22 mouse cellular contexts compared by ENCODE assay signal in the genomic region with DNA sequence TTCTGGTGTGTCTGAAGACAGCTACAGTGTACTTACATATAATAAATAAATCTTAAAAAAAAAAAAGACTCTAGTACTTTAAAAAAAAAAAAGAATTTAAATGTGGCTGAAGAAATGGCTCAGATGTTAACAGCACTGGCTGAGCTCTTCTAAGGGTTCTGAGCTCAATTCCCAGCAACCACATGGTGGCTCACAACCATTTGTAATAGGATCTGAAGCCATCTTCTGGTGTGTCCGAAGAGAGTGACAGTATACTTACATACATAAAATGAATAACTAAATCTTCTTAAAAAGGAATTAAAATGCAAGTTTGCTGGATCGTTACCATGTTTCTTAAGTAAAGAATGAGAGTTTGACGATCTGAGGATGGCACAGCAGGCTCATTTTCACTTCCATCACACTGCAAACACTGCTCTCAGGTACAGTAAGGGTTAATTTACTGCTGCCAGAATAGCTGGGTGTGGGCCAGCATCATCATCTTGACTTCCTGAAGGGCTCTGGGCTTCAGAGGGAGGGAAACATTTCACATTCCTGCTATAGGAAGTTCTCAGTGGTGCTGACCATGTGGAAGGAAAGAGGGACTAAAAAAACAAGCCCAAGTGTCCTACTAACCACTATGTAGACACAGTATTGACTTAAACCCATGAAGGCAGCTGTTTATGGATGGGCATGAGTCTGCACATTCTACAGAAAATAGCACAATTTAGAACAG. TPM values are rescaled to one million over a fixed set of nuclear protein-coding genes. Genes with fewer than 3 reads are reported as not detected.
DNase-seq lines count a peak whose midpoint lies in the region; ATAC-seq and TF ChIP-seq lines count a peak whose summit lies in the region.
"Had no signal": no experiment of that assay in that cellular context is flagged by ENCODE, and none has a peak within 500 bp of the region (broad histone marks: within the 10 kb centered on the region; RNA-seq: fewer than 3 reads in every experiment).

No protein-coding gene starts in this region.

- no peak overlapping the region for H3K9ac ChIP-seq in forebrain, embryonic 14.5 days (ENCODE audit: low read length)
- no peak overlapping the region for H3K9ac ChIP-seq in forebrain, embryonic 12.5 days
- no peak overlapping the region for H3K9ac ChIP-seq in kidney, embryonic 15.5 days
- no peak overlapping the region for H3K9ac ChIP-seq in forebrain, embryonic 11.5 days (ENCODE audit: low read length)
- H3K9ac ChIP-seq: hindbrain, embryonic 13.5 days; liver, embryonic 12.5 days; neural tube, embryonic 15.5 days had no signal

- no peak overlapping the region for H3K27ac ChIP-seq in forebrain, embryonic 14.5 days (ENCODE audit: low read depth, low read length)
- H3K27ac ChIP-seq in forebrain, embryonic 12.5 days: no peak overlapping the region
- H3K27ac ChIP-seq in kidney, embryonic 15.5 days: no peak overlapping the region
- no peak overlapping the region for H3K27ac ChIP-seq in kidney, adult 2 months (ENCODE audit: insufficient read depth, low read depth, low read length)
- H3K27ac ChIP-seq in forebrain, embryonic 11.5 days (ENCODE audit: low read depth, low read length): no peak overlapping the region
- H3K27ac ChIP-seq: hindbrain, embryonic 13.5 days; liver, embryonic 12.5 days; neural tube, embryonic 15.5 days; stomach, postnatal 0 days had no signal

- DNase-seq in forebrain, embryonic 14.5 days (ENCODE audit: low spot score): peak; percentile 5
- DNase-seq in kidney, adult 2 months: no peak
- DNase-seq in 416B (ENCODE audit: low read depth): peak; percentile 20
- no peak for DNase-seq in neural tube, embryonic 10.5 days (ENCODE audit: extremely low spot score, low spot score)
- no peak for DNase-seq in forebrain, embryonic 11.5 days (ENCODE audit: low spot score)
- DNase-seq: B cell, adult 2 months; cerebellum, adult 11-12 months; gastrocnemius, postnatal 36 days; kidney, postnatal 14 days; layer of hippocampus, postnatal 36 days; left cerebral cortex, postnatal 4 days; retina, postnatal 1 day; spleen, adult 18-20 months; thymus, postnatal 25 days had no signal

- H3K4me2 ChIP-seq in forebrain, embryonic 14.5 days (ENCODE audit: low read length): no peak overlapping the region
- H3K4me2 ChIP-seq in forebrain, embryonic 12.5 days: no peak overlapping the region
- no peak overlapping the region for H3K4me2 ChIP-seq in kidney, embryonic 15.5 days
- H3K4me2 ChIP-seq in forebrain, embryonic 11.5 days (ENCODE audit: low read depth, low read length, severe bottlenecking): no peak overlapping the region
- H3K4me2 ChIP-seq: hindbrain, embryonic 13.5 days; liver, embryonic 12.5 days; neural tube, embryonic 15.5 days had no signal

- H3K27me3 ChIP-seq in forebrain, embryonic 14.5 days (replicated peaks; ENCODE audit: control insufficient read depth, insufficient read depth, low read length): no peaks in the 10 kb centered on the region
- no peaks in the 10 kb centered on the region for H3K27me3 ChIP-seq in forebrain, embryonic 12.5 days
- no peaks in the 10 kb centered on the region for H3K27me3 ChIP-seq in kidney, embryonic 15.5 days
- no peaks in the 10 kb centered on the region for H3K27me3 ChIP-seq in kidney, adult 2 months (replicated peaks; ENCODE audit: control insufficient read depth, insufficient read depth, low read length)
- no peaks in the 10 kb centered on the region for H3K27me3 ChIP-seq in forebrain, embryonic 11.5 days (ENCODE audit: control insufficient read depth, insufficient read depth, low read length)
- H3K27me3 ChIP-seq: hindbrain, embryonic 13.5 days; liver, embryonic 12.5 days; neural tube, embryonic 15.5 days had no signal

- TF ChIP-seq POLR2A in kidney, adult 2 months (IDR thresholded peaks at IDR 0.05; ENCODE audit: low read depth, low read length): no peak

- no peaks in the 10 kb centered on the region for H3K36me3 ChIP-seq in forebrain, embryonic 14.5 days (ENCODE audit: control insufficient read depth, insufficient read depth, low read length)
- no peaks in the 10 kb centered on the region for H3K36me3 ChIP-seq in forebrain, embryonic 12.5 days (replicated peaks)
- no peaks in the 10 kb centered on the region for H3K36me3 ChIP-seq in kidney, embryonic 15.5 days
- no peaks in the 10 kb centered on the region for H3K36me3 ChIP-seq in kidney, adult 2 months (ENCODE audit: control insufficient read depth, insufficient read depth, low read length)
- no peaks in the 10 kb centered on the region for H3K36me3 ChIP-seq in forebrain, embryonic 11.5 days (ENCODE audit: control insufficient read depth, insufficient read depth, low read length)
- H3K36me3 ChIP-seq: hindbrain, embryonic 13.5 days; liver, embryonic 12.5 days; neural tube, embryonic 15.5 days had no signal

- no peaks in the 10 kb centered on the region for H3K4me1 ChIP-seq in forebrain, embryonic 14.5 days (ENCODE audit: control insufficient read depth, insufficient read depth, low read length)
- H3K4me1 ChIP-seq in forebrain, embryonic 12.5 days: no peaks in the 10 kb centered on the region
- H3K4me1 ChIP-seq in kidney, embryonic 15.5 days: no peaks in the 10 kb centered on the region
- no peaks in the 10 kb centered on the region for H3K4me1 ChIP-seq in kidney, adult 2 months (ENCODE audit: control insufficient read depth, insufficient read depth, low read length)
- H3K4me1 ChIP-seq in forebrain, embryonic 11.5 days (replicated peaks; ENCODE audit: control insufficient read depth, insufficient read depth, low read length): no peaks in the 10 kb centered on the region
- H3K4me1 ChIP-seq: hindbrain, embryonic 13.5 days; neural tube, embryonic 15.5 days had no signal

- no peaks in the 10 kb centered on the region for H3K9me3 ChIP-seq in forebrain, embryonic 14.5 days (replicated peaks; ENCODE audit: control insufficient read depth, low read length)
- H3K9me3 ChIP-seq in forebrain, embryonic 12.5 days: no peaks in the 10 kb centered on the region
- H3K9me3 ChIP-seq in kidney, embryonic 15.5 days (replicated peaks): no peaks in the 10 kb centered on the region
- H3K9me3 ChIP-seq in forebrain, embryonic 11.5 days (ENCODE audit: control insufficient read depth, low read length): no peaks in the 10 kb centered on the region
- H3K9me3 ChIP-seq: hindbrain, embryonic 13.5 days; liver, embryonic 12.5 days; neural tube, embryonic 15.5 days had no signal

- no peak for TF ChIP-seq CTCF in kidney, adult 2 months (conservative IDR thresholded peaks at IDR 0.05; ENCODE audit: insufficient read depth, insufficient read length, low read depth, low read length)

- no peak overlapping the region for H3K4me3 ChIP-seq in forebrain, embryonic 14.5 days (ENCODE audit: low read depth, low read length)
- no peak overlapping the region for H3K4me3 ChIP-seq in forebrain, embryonic 12.5 days (replicated peaks)
- no peak overlapping the region for H3K4me3 ChIP-seq in kidney, embryonic 15.5 days (replicated peaks)
- H3K4me3 ChIP-seq in kidney, adult 2 months (ENCODE audit: insufficient read depth, low read depth, low read length): no peak overlapping the region
- H3K4me3 ChIP-seq in forebrain, embryonic 11.5 days (ENCODE audit: low read depth, low read length): no peak overlapping the region
- H3K4me3 ChIP-seq: hindbrain, embryonic 13.5 days; liver, embryonic 12.5 days; neural tube, embryonic 15.5 days had no signal

- no peak for ATAC-seq in forebrain, embryonic 14.5 days
- ATAC-seq in forebrain, embryonic 12.5 days (ENCODE audit: low FRiP score): no peak
- peak; percentile 58; the same call in 1 of the 2 replicates for ATAC-seq in kidney, embryonic 15.5 days (replicated peaks; ENCODE audit: low FRiP score)
- ATAC-seq in common myeloid progenitor, adult 5-6 weeks (replicated peaks; ENCODE audit: low read depth, poor library complexity, severe bottlenecking): 0 out of 2 replicates have a peak, but pooled peaks have one; percentile 36
- ATAC-seq in forebrain, embryonic 11.5 days (replicated peaks; ENCODE audit: low FRiP score): no peak
- ATAC-seq: liver, embryonic 12.5 days had no signal

- WGBS in forebrain, embryonic 14.5 days: 72% methylated on average over 3 of the region's 3 CpGs
- WGBS in forebrain, embryonic 12.5 days: 73% methylated on average over 3 of the region's 3 CpGs
- WGBS in kidney, embryonic 15.5 days: 56% methylated on average over 3 of the region's 3 CpGs
- 50% methylated on average over 3 of the region's 3 CpGs for WGBS in kidney, adult 2 months
- 74% methylated on average over 3 of the region's 3 CpGs for WGBS in forebrain, embryonic 11.5 days

RNA-seq across cellular contexts. Expression of a gene that starts 14.6 kb away (rescaled TPM):
- polyA plus RNA-seq in forebrain, embryonic 14.5 days (2014; fragmentation: Nextera tagmentation; extraction: Ambion mirVana): 6.2 and 7.6 TPM in 2 replicates
- 11.2 and 13.4 TPM in 2 replicates for polyA plus RNA-seq in forebrain, embryonic 12.5 days (2016; fragmentation: Nextera tagmentation; extraction: Ambion mirVana)
- 22.2 and 23.5 TPM in 2 replicates for polyA plus RNA-seq in kidney, embryonic 15.5 days (2015; fragmentation: Nextera tagmentation; extraction: Ambion mirVana)
- polyA plus RNA-seq in kidney, adult 2 months (2012; rRNA removed): 8.0 and 8.6 TPM in 2 replicates
- 0.87 and 1.9 TPM in 2 replicates for total RNA-seq in common myeloid progenitor, adult 5-6 weeks (2017)
- polyA plus RNA-seq in forebrain, embryonic 11.5 days (2014; fragmentation: Nextera tagmentation; extraction: Ambion mirVana): 16.5 and 17.8 TPM in 2 replicates
- total RNA-seq: MEL had no signal

RNA-seq across cellular contexts. Expression of a gene that starts 59.9 kb away (rescaled TPM):
- polyA plus RNA-seq in forebrain, embryonic 14.5 days (2014; fragmentation: Nextera tagmentation; extraction: Ambion mirVana): 70.6 and 75.6 TPM in 2 replicates
- 98.6 and 99.9 TPM in 2 replicates for polyA plus RNA-seq in forebrain, embryonic 12.5 days (2016; fragmentation: Nextera tagmentation; extraction: Ambion mirVana)
- polyA plus RNA-seq in kidney, embryonic 15.5 days (2015; fragmentation: Nextera tagmentation; extraction: Ambion mirVana): 64.8 and 67.1 TPM in 2 replicates
- 26.0 and 28.3 TPM in 2 replicates for polyA plus RNA-seq in kidney, adult 2 months (2012; rRNA removed)
- total RNA-seq in common myeloid progenitor, adult 5-6 weeks (2017): 54.7 and 57.7 TPM in 2 replicates
- 61.0 and 68.6 TPM in 2 replicates for polyA plus RNA-seq in forebrain, embryonic 11.5 days (2014; fragmentation: Nextera tagmentation; extraction: Ambion mirVana)

Comparison
In these comparisons a context has a peak if more than half of its experiments do, and no peak if none do; other contexts are left out.
1. DNase-seq: peak in forebrain, embryonic 14.5 days (single experiment) and 416B (single experiment); none in kidney, adult 2 months (single experiment), neural tube, embryonic 10.5 days (single experiment) and forebrain, embryonic 11.5 days (single experiment).
2. ATAC-seq: peak in kidney, embryonic 15.5 days (single experiment) and common myeloid progenitor, adult 5-6 weeks (single experiment); none in forebrain, embryonic 14.5 days (single experiment), forebrain, embryonic 12.5 days (single experiment) and forebrain, embryonic 11.5 days (single experiment).